Comparison of ENCODE assay signal across 13 mouse cellular contexts in the genomic region with DNA sequence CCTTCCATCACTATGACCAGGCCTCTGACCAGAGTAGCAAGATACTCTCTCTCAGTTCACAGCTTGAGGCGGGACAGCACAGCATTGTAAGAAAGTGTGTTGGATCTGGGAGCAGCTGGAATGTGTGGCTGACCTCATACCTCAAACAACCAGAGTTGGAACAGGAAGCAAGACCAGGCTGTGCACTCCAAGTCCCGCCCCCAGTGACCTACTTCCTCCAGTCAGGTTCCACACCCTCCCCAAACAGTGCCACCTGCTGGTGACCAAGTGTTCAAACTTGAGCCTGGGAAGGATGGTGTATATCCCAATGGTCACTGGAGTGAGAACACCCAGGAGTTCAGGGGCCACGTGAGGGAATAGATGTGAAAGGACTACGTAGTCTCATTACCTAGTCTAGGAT. TPM values are rescaled to one million over a fixed set of nuclear protein-coding genes. Genes with fewer than 3 reads are reported as not detected.
A peak's percentile ranks its signal among the peaks of the same experiment; 100 is the strongest.
DNase-seq lines count a peak whose midpoint lies in the region; ATAC-seq lines count a peak whose summit lies in the region.
"Had no signal": no experiment of that assay in that cellular context is flagged by ENCODE, and none has a peak within 500 bp of the region (broad histone marks: within the 10 kb centered on the region; RNA-seq: fewer than 3 reads in every experiment).

No protein-coding gene starts in this region.

- H3K36me3 ChIP-seq in kidney, embryonic 16.5 days (ENCODE audit: insufficient read depth, low read length): no peaks in the 10 kb centered on the region
- H3K36me3 ChIP-seq: heart, embryonic 15.5 days had no signal

- H3K4me3 ChIP-seq in kidney, embryonic 16.5 days (ENCODE audit: low read length): no peak overlapping the region
- H3K4me3 ChIP-seq: heart, embryonic 15.5 days; myocyte had no signal

- whole genome bisulfite sequencing in kidney, embryonic 16.5 days: 95% methylated on average over 4 of the region's 4 CpGs

- DNase-seq in kidney, adult 9 months: peak; percentile 1
- DNase-seq in ES-CJ7 (ENCODE audit: low read depth, low spot score) (peak; percentile 45), NIH3T3 (ENCODE audit: low read depth) (peak; percentile 33)
- DNase-seq in lung, postnatal 10 days: peak; percentile 72
- no peak for DNase-seq in spleen, adult 18-20 months
- DNase-seq in adrenal gland, postnatal 10 days: no peak
- DNase-seq: cerebellum, adult 11-12 months; right cerebral cortex, postnatal 25 days had no signal

- no peaks in the 10 kb centered on the region for H3K9me3 ChIP-seq in kidney, embryonic 16.5 days (ENCODE audit: low read length)
- H3K9me3 ChIP-seq: heart, embryonic 15.5 days had no signal

- H3K9ac ChIP-seq in kidney, embryonic 16.5 days (replicated peaks; ENCODE audit: low read length): no peak overlapping the region
- H3K9ac ChIP-seq: heart, embryonic 15.5 days had no signal

- H3K4me1 ChIP-seq in kidney, embryonic 16.5 days (ENCODE audit: insufficient read depth, low read length): no peaks in the 10 kb centered on the region
- H3K4me1 ChIP-seq: heart, embryonic 15.5 days had no signal

- no peak overlapping the region for H3K27ac ChIP-seq in kidney, embryonic 16.5 days (ENCODE audit: low read length)
- H3K27ac ChIP-seq: heart, embryonic 15.5 days had no signal

- ATAC-seq in kidney, embryonic 16.5 days (ENCODE audit: low FRiP score, low TSS enrichment): no peak

- H3K4me2 ChIP-seq in kidney, embryonic 16.5 days (replicated peaks; ENCODE audit: low read depth, low read length): no peak overlapping the region
- H3K4me2 ChIP-seq: heart, embryonic 15.5 days had no signal

- H3K27me3 ChIP-seq in kidney, embryonic 16.5 days (ENCODE audit: insufficient read depth, low read length): no peaks in the 10 kb centered on the region
- H3K27me3 ChIP-seq: heart, embryonic 15.5 days had no signal

RNA-seq across cellular contexts. Expression of a gene that starts 57.2 kb away (rescaled TPM):
- not detected in 2 replicates for polyA plus RNA-seq in kidney, embryonic 16.5 days (2015; fragmentation: Nextera tagmentation; extraction: Ambion mirVana)
- not detected for total RNA-seq in adrenal gland, postnatal 10 days (2021)
- total RNA-seq: layer of hippocampus, adult 18-20 months had no signal
- polyA plus RNA-seq: heart, embryonic 15.5 days; liver, embryonic 16.5 days; myocyte had no signal

Comparison
In these comparisons a context has a peak if more than half of its experiments do, and no peak if none do; other contexts are left out.
1. DNase-seq: peak in kidney, adult 9 months (single experiment), ES-CJ7 (single experiment), NIH3T3 (single experiment) and lung, postnatal 10 days (single experiment); none in spleen, adult 18-20 months (0 of 2) and adrenal gland, postnatal 10 days (single experiment).